Mouse (Mus musculus) liver, adult 2 months (tissue): ENCODE data around the gene Rgs11.

Experiments used
- CTCF ChIP-seq: fragments of 200-500 bp; IDR thresholded peaks from 2 replicates; pipeline ENCODE4 v1.5.1; 2011; ENCODE audit warnings: low read depth, low read length, control low read depth
- POLR2A ChIP-seq: fragments of 200-500 bp; IDR thresholded peaks from 2 replicates; pipeline ENCODE4 v1.6.1; 2011; ENCODE audit warnings: low read length, control low read depth; ENCODE audit not compliant: insufficient read depth; ENCODE audit errors: extremely low read depth

- TF ChIP-seq CTCF, result no peak
- no peak for TF ChIP-seq POLR2A
Observed at GRCm38 (mm10) chr17:26178611-26179010, 24.1 kb upstream of the Rgs11 start.
